Mouse (Mus musculus): ENCODE measurements around the gene Notch2. TPM values are rescaled to one million over a fixed set of nuclear protein-coding genes. Genes with fewer than 3 reads are reported as not detected.
A peak's percentile ranks its signal among the peaks of the same experiment; 100 is the strongest.

The Notch2 gene
- polyA plus RNA-seq, 1 experiment: 48.7 TPM

DNA sequence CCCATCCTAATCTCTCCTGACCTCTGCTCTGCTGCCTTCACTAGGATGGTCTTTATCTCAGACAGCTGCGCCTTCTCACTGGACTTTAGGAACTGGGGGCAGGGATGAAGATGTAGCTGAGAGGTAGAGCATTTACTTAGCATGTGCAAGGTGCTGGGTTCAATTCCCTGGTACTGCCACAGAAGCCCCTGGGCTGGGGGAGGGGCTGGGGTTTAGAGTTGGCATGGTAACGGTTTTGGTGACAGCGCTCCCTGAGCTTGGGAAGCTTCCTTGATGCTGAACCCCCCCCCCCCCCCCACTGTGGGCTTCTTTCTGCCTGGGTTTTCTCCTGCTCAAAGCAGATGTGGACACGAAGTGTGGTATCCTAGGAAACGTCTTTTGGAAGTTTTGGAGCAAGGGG, 80.6 kb downstream of the Notch2 start:
- Histone ChIP-seq H3K4me1 (ENCODE audit: control insufficient read depth, insufficient read depth, low read length) (peaks cover 5% of the 10 kb centered on the region; the same call in 1 of the 2 replicates), H3K4me3 (replicated peaks; ENCODE audit: extremely low read depth, low read depth, low read length) (no peak overlapping the region)
- no peak for DNase-seq
- 79% methylated on average over 5 of the region's 5 CpGs for WGBS
- TF ChIP-seq CTCF (IDR thresholded peaks at IDR 0.05; ENCODE audit: insufficient read depth, low read length) (no peak), POLR2A (IDR thresholded peaks at IDR 0.05; ENCODE audit: borderline replicate concordance, extremely low read depth, low read depth, low read length) (no peak)

DNA sequence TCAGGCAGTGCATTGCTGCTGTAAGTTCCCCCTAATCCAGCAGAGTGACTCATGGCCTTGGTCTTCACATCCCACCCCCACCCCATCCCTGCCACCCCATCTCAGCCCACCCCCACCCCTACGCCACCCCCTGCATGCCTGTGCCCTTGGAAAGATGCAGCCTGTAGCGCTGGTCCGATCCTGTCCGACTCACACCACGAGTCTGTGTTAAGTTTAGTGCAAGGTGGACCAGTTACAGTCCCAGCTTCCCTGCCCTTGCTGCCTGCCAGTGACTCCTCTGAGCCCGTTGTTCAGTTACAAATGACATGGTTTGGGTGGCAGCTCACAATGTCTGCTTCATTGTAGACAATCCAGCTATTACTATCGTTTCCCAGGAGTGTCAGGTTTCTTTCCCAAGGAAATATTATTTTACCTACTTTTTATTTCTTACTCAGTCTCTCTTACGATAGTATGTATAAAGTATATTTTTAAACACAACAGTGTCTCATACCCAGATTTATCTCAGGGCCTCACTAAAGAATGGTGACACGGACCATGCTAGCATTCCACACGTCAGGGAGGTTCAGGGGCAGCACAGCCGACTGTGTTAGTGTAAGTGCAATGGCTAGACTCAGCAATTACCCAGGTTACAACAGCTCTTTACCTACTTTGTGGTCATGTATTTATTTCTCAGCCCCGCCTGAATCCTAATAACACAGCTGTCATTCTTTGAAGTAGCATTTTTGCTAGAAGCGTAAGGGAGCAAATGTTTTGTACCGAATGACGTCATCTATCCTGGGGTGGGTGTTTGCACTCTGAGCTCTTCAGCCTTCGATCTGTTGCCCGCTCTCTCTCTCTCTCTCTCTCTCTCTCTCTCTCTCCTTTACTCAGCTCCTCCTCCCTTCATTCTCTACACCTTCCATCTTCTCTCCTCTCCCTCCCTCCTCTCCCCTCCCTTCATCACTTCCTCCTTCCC, 81.6 kb downstream of the Notch2 start:
- TF ChIP-seq CTCF (IDR thresholded peaks at IDR 0.05; ENCODE audit: insufficient read depth, low read length): no peak
- TF ChIP-seq POLR2A (IDR thresholded peaks at IDR 0.05; ENCODE audit: borderline replicate concordance, extremely low read depth, low read depth, low read length): no peak
- 62% methylated on average over 17 of the region's 17 CpGs for WGBS
- no peak for DNase-seq
- H3K4me1 ChIP-seq (ENCODE audit: control insufficient read depth, insufficient read depth, low read length): no peaks in the 10 kb centered on the region; the same call in 1 of the 2 replicates
- no peak overlapping the region for H3K4me3 ChIP-seq (replicated peaks; ENCODE audit: extremely low read depth, low read depth, low read length)

DNA sequence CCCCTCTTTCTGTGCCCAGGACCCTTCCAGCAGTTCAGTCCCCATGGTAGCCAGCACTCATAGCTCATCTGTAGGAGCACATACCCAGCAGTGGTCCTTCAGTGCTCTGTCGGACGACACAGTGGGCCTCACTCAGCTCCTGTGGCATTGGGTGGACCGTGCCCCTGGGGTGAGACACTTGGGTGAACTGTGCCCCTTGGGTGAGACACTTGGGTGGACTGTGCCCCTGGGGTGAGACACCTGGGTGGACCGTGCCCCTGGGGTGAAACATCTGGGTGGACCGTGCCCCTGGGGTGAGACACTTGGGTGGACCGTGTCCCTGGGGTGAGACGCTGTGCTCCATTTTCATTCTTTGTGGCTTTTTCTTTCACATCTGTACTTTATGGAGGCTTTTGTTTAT, 83.7 kb downstream of the Notch2 start:
- no peak for DNase-seq

DNA sequence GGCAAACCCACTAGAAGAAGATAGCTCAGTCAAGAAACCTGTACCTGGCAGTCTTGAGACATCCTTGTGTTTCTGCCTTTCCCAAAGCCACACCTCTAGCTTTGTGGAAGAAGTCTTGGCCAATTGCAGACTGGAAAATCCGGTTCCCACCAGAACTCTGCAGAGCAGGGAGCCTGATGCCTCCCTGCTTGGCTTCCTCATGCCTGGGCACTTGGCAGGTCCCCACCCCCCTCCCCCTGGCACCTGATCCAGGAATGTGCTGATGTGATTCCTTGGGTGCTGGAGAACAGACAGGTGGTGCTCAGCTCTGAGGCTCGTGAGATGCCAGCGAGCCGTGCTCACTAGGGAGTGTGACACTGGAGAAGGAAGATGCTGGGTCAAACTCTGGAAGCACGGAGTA, 85.3 kb downstream of the Notch2 start:
- TF ChIP-seq POLR2A (IDR thresholded peaks at IDR 0.05; ENCODE audit: borderline replicate concordance, extremely low read depth, low read depth, low read length) (no peak), CTCF (IDR thresholded peaks at IDR 0.05; ENCODE audit: insufficient read depth, low read length) (no peak)
- no peak overlapping the region for H3K4me3 ChIP-seq (replicated peaks; ENCODE audit: extremely low read depth, low read depth, low read length)
- WGBS: 68% methylated on average over 5 of the region's 5 CpGs
- H3K4me1 ChIP-seq (ENCODE audit: control insufficient read depth, insufficient read depth, low read length): no peaks in the 10 kb centered on the region
- peak; percentile 65 for DNase-seq

More for the DNA sequence above, 83.7 kb downstream of the Notch2 start:
- WGBS: 96% methylated on average over 7 of the region's 7 CpGs
- no peaks in the 10 kb centered on the region for H3K4me1 ChIP-seq (ENCODE audit: control insufficient read depth, insufficient read depth, low read length)
- no peak overlapping the region for H3K4me3 ChIP-seq (replicated peaks; ENCODE audit: extremely low read depth, low read depth, low read length)
- TF ChIP-seq CTCF (IDR thresholded peaks at IDR 0.05; ENCODE audit: insufficient read depth, low read length) (no peak), POLR2A (IDR thresholded peaks at IDR 0.05; ENCODE audit: borderline replicate concordance, extremely low read depth, low read depth, low read length) (no peak)

DNA sequence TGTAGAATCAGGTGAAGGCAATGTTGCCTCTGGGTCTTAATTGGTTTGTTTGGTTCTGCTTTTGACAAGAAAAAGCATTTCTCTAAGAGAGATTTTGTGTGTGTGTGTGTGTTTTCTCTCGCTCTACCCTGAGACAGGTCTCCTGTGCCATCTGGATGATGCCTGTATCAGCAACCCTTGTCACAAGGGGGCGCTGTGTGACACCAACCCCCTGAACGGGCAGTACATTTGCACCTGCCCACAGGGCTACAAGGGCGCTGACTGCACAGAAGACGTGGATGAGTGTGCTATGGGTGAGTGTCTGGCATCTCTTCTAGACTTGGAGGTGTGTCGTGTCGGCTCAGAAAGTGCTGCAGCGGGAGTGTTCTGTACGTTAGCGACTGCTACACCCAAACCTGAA, 86.0 kb downstream of the Notch2 start:
- H3K4me3 ChIP-seq (replicated peaks; ENCODE audit: extremely low read depth, low read depth, low read length): no peak overlapping the region
- DNase-seq: no peak
- no peaks in the 10 kb centered on the region for H3K4me1 ChIP-seq (ENCODE audit: control insufficient read depth, insufficient read depth, low read length)
- no peak for TF ChIP-seq POLR2A (IDR thresholded peaks at IDR 0.05; ENCODE audit: borderline replicate concordance, extremely low read depth, low read depth, low read length)
- TF ChIP-seq CTCF (IDR thresholded peaks at IDR 0.05; ENCODE audit: insufficient read depth, low read length): peak; percentile 59
- WGBS: 69% methylated on average over 10 of the region's 10 CpGs

DNA sequence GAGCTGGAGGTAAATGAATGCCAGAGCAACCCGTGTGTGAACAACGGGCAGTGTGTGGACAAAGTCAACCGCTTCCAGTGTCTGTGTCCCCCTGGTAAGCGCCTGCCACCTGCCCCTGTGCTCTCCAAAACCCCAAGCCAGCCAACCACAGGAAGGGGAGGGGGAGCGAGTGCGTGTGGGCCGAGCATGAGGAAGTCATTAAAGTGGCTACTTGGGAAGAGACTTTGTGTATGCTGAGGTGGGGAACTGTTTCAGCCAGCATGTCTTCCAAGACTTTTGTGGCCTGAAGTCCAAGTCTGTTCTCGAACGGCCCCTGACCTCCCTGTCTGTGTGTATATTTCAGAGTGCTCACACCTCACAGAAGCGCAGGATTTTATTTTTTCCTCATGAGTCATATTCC, 88.2 kb downstream of the Notch2 start:
- no peak for DNase-seq
- Histone ChIP-seq H3K4me3 (replicated peaks; ENCODE audit: extremely low read depth, low read depth, low read length) (no peak overlapping the region), H3K4me1 (ENCODE audit: control insufficient read depth, insufficient read depth, low read length) (no peaks in the 10 kb centered on the region)
- WGBS: 54% methylated on average over 10 of the region's 10 CpGs
- TF ChIP-seq CTCF (IDR thresholded peaks at IDR 0.05; ENCODE audit: insufficient read depth, low read length) (no peak), POLR2A (IDR thresholded peaks at IDR 0.05; ENCODE audit: borderline replicate concordance, extremely low read depth, low read depth, low read length) (no peak)

DNA sequence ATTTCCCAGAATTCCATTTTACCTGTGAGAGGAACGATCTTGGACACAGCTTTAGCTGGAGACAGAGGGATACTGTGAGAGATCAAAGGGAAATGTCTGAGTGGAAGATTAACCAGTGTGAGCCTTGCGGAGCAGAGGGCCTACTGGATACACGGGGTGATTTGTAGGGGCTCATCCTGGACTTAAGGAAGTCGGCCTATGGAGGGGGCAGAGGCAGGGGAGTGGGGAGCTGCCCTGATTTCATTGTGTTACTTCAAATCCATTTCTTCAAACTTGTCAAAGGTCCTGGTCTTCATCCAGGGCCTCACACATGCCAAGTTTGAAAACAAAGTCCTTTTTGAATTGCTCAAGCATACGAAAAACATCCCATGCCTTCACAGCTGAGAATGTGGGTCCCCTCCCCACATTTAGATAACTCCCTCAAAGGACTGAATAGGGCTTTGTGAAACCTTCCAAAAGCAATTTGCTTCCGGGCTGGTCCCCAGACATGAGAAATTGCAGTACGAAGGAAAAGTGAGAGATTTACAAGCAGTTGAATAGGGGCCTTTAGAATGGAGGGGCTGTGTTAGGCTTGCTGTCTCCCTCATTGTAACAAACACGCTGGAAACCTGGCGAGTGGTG, 91.6 kb downstream of the Notch2 start:
- 0 out of 2 replicates have a peak, but pooled peaks cover 3% of the 10 kb centered on the region for H3K4me1 ChIP-seq (ENCODE audit: control insufficient read depth, insufficient read depth, low read length)
- WGBS: 72% methylated on average over 9 of the region's 9 CpGs
- H3K4me3 ChIP-seq (replicated peaks; ENCODE audit: extremely low read depth, low read depth, low read length): no peak overlapping the region
- TF ChIP-seq POLR2A (IDR thresholded peaks at IDR 0.05; ENCODE audit: borderline replicate concordance, extremely low read depth, low read depth, low read length) (no peak), CTCF (IDR thresholded peaks at IDR 0.05; ENCODE audit: insufficient read depth, low read length) (no peak)
- DNase-seq: no peak

DNA sequence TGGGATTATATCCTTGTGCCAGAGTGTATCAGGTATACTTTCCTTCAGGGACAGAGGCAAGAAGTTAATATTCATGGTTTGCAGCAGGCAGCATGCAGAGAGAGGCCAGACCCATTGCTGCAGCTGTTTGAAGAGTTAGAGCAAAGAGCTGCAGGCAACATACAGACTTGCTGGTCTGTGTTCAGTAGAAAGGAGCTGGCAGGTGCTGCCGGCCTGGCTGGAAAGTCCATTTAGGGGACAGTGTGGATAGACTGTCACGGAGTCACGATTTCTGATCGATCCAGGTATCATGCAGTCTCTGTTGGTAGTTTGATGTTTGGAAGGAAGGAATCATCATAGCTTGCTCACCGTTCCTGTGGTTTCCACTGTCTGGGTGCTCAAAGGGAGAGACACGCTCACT, 92.2 kb downstream of the Notch2 start:
- Histone ChIP-seq H3K4me3 (replicated peaks; ENCODE audit: extremely low read depth, low read depth, low read length) (no peak overlapping the region), H3K4me1 (ENCODE audit: control insufficient read depth, insufficient read depth, low read length) (0 out of 2 replicates have a peak, but pooled peaks cover 3% of the 10 kb centered on the region)
- no peak for DNase-seq
- TF ChIP-seq CTCF (IDR thresholded peaks at IDR 0.05; ENCODE audit: insufficient read depth, low read length): no peak
- no peak for TF ChIP-seq POLR2A (IDR thresholded peaks at IDR 0.05; ENCODE audit: borderline replicate concordance, extremely low read depth, low read depth, low read length)
- 93% methylated on average over 6 of the region's 6 CpGs for WGBS

DNA sequence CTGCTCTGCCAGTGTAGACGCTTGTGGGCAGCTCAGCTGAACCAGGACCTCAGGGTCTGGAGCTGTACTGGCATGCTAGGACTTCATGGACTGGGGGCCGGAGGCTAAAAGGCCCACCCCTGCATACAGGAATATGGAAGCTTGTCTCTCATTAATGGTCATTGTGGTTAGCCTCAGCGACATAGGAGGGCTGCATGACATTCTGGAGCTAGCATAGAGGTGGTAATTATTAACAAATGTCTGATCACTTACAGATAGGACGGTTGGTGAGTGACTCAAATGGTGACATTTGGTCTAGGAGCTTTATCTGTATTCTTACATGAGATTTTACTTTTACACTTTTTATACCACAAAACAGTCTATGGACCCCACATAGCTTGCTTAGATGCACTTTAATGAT, 92.8 kb downstream of the Notch2 start:
- H3K4me1 ChIP-seq (ENCODE audit: control insufficient read depth, insufficient read depth, low read length): 0 out of 2 replicates have a peak, but pooled peaks cover 3% of the 10 kb centered on the region
- no peak for TF ChIP-seq CTCF (IDR thresholded peaks at IDR 0.05; ENCODE audit: insufficient read depth, low read length)
- no peak for TF ChIP-seq POLR2A (IDR thresholded peaks at IDR 0.05; ENCODE audit: borderline replicate concordance, extremely low read depth, low read depth, low read length)
- no peak for DNase-seq
- no peak overlapping the region for H3K4me3 ChIP-seq (replicated peaks; ENCODE audit: extremely low read depth, low read depth, low read length)
- 74% methylated on average over 4 of the region's 4 CpGs for WGBS
